Mouse (Mus musculus): ENCODE data around the gene Heatr5a. TPM values are rescaled to one million over a fixed set of nuclear protein-coding genes. Genes with fewer than 3 reads are reported as not detected.
A peak's percentile ranks its signal among the peaks of the same experiment; 100 is the strongest.

Gene Heatr5a
- polyA plus RNA-seq, 1 experiment from 2014 or later, result 5.2 TPM

DNA sequence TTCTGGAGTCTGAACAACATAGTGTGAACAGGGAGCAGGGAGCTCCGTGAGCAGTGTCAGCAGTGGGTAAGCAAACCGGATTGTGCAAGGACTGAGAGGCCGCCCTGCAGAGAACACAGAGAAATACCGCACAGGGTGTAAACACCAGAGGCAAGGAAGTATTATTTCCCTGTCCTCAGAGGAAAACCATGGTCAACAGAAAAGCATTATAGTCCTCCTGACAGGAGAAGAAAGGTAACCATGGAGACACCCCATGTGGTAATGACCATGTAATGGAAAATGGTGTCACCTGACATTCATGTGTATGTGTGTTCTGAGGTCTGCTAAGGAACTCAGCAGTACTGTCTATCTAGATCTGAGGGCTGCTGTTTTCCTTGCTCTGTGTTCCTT is 105.3 kb downstream of the Heatr5a start:
- Histone ChIP-seq H3K4me1 (ENCODE audit: control insufficient read depth, low read depth, low read length) (peaks cover 13% of the 10 kb centered on the region), H3K9me3 (replicated peaks; ENCODE audit: control insufficient read depth, low read length) (no peaks in the 10 kb centered on the region), H3K9ac (ENCODE audit: low read depth, low read length) (no peak overlapping the region), H3K27ac (ENCODE audit: low read length) (peak overlapping the region; percentile 65), H3K4me3 (ENCODE audit: low read depth, low read length) (no peak overlapping the region), H3K4me2 (ENCODE audit: low read depth, low read length) (peak overlapping the region; percentile 21; the same call in 1 of the 2 replicates), H3K27me3 (ENCODE audit: control insufficient read depth, insufficient read depth, low read depth, low read length) (no peaks in the 10 kb centered on the region), H3K36me3 (ENCODE audit: control insufficient read depth, insufficient read depth) (no peaks in the 10 kb centered on the region)
- peak; percentile 83 for ATAC-seq (ENCODE audit: low read depth)
- 33% methylated on average over 4 of the region's 4 CpGs for WGBS (ENCODE audit: insufficient replicate concordance)

DNA sequence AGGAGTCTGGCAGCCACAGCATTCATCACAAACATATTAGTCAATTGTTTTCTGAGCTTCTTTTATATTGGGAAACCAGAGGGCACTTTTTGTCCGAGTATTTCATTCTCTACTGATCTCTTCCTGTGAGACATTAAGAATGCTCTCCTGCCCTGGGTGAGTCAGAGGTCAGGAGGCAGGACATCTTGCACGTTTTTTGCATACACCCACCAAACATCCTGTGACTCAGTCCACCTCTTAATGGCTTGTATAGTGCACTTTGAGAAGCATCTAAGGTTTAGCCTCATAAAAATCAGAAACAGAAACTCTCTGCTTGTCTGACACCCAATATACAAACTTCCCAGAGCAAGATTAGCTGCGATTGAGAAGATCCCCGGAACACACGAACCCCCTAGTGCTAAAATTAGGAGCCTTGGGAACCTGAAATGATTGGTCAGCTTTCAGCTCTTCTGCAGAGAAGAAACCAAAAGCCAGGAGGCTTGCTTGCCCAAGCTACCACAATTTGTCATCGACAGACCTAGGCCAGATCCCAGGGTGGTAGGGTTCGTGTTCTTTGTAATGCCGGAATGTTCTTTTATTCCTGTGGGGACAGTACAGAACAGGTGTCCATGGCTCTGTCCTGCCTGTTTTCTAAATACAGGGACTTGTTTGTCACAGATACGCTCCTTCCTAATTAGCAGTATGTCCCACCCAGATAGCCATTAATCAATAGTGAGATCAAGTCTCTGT is 105.9 kb downstream of the Heatr5a start:
- Histone ChIP-seq H3K4me2 (ENCODE audit: low read depth, low read length) (peak overlapping the region; percentile 21; the same call in 1 of the 2 replicates), H3K27ac (ENCODE audit: low read length) (peak overlapping the region; percentile 65), H3K4me3 (ENCODE audit: low read depth, low read length) (no peak overlapping the region), H3K36me3 (ENCODE audit: control insufficient read depth, insufficient read depth) (no peaks in the 10 kb centered on the region), H3K4me1 (ENCODE audit: control insufficient read depth, low read depth, low read length) (peaks cover 13% of the 10 kb centered on the region), H3K9ac (ENCODE audit: low read depth, low read length) (no peak overlapping the region), H3K27me3 (ENCODE audit: control insufficient read depth, insufficient read depth, low read depth, low read length) (no peaks in the 10 kb centered on the region), H3K9me3 (replicated peaks; ENCODE audit: control insufficient read depth, low read length) (no peaks in the 10 kb centered on the region)
- ATAC-seq (ENCODE audit: low read depth), result peak; percentile 12; the same call in 1 of the 2 replicates
- WGBS (ENCODE audit: insufficient replicate concordance), result 41% methylated on average over 9 of the region's 9 CpGs

DNA sequence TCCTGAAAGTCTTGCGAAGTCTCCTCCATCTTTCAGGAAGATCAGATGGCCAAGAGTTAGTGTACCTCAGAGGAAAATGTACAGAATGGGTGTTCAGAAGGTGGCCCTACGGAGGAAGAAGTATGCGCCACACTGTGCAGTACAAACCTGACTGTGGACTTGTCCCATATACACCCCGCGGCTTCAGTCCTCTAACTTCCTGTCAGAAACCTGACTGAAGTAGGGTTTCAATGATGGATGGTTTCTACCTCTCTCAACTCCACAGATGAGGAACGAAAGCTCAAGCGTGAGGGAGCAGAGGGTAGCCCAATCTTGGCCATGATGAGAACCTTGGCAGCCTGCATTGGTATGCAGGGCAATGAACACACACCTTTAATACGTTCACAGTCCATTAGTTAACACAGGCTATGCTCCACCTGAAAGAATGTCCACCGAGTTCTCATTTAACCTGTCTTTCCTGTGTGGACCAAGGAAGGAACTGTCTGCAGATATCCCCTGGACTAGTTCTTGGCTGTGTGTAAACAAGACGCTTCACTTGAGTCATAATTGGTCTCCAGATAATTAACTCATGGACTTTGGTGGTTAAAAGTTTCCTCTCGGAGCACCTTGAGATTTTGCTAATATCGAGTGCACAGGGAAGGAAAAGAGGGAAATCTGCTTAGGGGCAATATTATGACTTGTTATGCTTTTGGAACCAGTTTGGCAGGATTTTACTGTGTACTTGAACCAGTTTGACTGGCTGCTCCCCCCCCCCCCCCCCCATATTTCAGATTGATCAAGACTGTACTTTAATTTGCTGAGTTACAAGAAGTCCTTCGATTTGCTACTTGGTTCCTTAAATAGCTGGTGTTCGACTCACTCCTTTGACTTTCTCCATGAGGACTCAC is 107.8 kb downstream of the Heatr5a start:
- Histone ChIP-seq H3K36me3 (ENCODE audit: control insufficient read depth, insufficient read depth) (no peaks in the 10 kb centered on the region), H3K9ac (ENCODE audit: low read depth, low read length) (no peak overlapping the region), H3K27ac (ENCODE audit: low read length) (no peak overlapping the region), H3K9me3 (replicated peaks; ENCODE audit: control insufficient read depth, low read length) (no peaks in the 10 kb centered on the region), H3K4me3 (ENCODE audit: low read depth, low read length) (no peak overlapping the region), H3K4me1 (ENCODE audit: control insufficient read depth, low read depth, low read length) (peaks cover 16% of the 10 kb centered on the region), H3K4me2 (ENCODE audit: low read depth, low read length) (no peak overlapping the region), H3K27me3 (ENCODE audit: control insufficient read depth, insufficient read depth, low read depth, low read length) (no peaks in the 10 kb centered on the region)
- WGBS (ENCODE audit: insufficient replicate concordance), result 72% methylated on average over 14 of the region's 14 CpGs
- ATAC-seq (ENCODE audit: low read depth), result no peak

DNA sequence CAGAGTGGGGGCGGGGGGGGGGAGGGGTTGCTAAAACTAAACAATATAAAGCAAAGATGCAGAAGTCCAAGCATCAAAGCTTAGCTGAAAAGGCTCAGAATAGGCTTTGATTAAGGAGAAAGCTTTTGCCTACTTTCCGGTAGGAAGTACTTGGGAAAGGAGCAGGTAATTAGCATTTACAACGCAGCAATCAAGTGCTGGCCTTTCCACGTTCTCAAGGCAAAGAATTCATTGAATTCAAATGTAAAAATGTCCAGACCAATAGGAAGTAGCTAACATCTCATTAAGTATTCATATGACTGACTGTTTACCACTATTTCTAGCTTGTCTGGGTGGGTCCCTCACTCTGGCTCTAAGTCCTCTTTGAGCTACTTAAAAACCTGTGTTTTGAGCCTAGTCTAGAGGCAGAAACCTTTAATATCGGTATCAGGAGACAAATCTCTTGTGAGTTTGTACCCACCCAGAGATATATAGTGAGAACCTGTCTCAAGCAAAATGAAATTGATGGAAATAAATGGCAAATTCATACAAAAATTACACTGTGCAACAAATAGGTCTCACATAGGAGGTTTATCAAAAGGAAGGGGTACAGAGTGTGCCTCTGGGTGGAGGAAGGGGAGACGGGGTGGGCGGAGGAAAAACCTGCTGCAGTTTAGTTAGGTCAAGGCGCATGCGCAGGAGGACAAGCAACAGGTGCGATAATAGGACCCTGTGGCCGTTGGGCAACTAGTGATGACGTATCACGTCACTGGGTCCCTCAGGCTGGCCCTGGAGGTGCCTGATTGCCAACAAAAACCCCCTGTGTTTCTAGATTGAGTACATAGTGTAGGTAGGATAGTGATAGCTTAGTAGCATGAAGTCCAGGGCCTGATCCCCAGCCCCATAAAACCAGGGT is 112.7 kb downstream of the Heatr5a start:
- ATAC-seq (ENCODE audit: low read depth), result no peak
- Histone ChIP-seq H3K4me3 (ENCODE audit: low read depth, low read length) (no peak overlapping the region), H3K4me2 (ENCODE audit: low read depth, low read length) (no peak overlapping the region; the same call in 1 of the 2 replicates), H3K36me3 (ENCODE audit: control insufficient read depth, insufficient read depth) (no peaks in the 10 kb centered on the region), H3K9me3 (replicated peaks; ENCODE audit: control insufficient read depth, low read length) (no peaks in the 10 kb centered on the region), H3K4me1 (ENCODE audit: control insufficient read depth, low read depth, low read length) (peaks cover 20% of the 10 kb centered on the region), H3K9ac (ENCODE audit: low read depth, low read length) (no peak overlapping the region), H3K27ac (ENCODE audit: low read length) (peak overlapping the region; percentile 40; the same call in 1 of the 2 replicates), H3K27me3 (ENCODE audit: control insufficient read depth, insufficient read depth, low read depth, low read length) (no peaks in the 10 kb centered on the region)
- WGBS (ENCODE audit: insufficient replicate concordance), result 48% methylated on average over 13 of the region's 13 CpGs

DNA sequence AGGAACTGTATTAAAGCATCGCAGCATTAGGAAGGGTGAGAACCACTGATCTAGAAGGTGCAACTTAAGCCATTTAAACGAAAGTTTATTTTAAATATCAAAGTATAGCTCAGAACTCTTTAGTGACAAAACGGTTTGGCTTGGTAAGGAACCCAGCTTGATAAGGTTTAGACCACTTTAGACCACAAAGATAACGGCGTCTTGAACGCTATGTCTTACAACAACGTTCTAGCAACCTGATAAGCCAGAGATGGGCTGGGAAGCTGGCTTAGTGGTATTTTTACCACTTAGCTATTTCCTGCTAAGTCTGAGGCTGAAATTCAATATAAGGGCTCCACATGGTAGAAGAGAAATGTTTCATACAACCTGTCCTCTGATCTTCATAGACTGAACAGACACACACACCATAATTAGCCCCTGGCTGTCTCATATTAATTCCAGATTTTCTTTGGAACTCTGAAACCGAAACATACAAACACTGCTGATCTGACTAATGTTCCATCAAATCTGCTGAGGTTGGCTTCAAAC is 114.3 kb downstream of the Heatr5a start:
- H3K27ac ChIP-seq (ENCODE audit: low read length), result peak overlapping the region; percentile 46
- no peak overlapping the region for H3K4me3 ChIP-seq (ENCODE audit: low read depth, low read length)
- H3K4me2 ChIP-seq (ENCODE audit: low read depth, low read length), result 0 out of 2 replicates have a peak overlapping the region, but pooled peaks have one; percentile 7
- H3K4me1 ChIP-seq (ENCODE audit: control insufficient read depth, low read depth, low read length), result peaks cover 30% of the 10 kb centered on the region
- peak; percentile 58 for ATAC-seq (ENCODE audit: low read depth)
- H3K27me3 ChIP-seq (ENCODE audit: control insufficient read depth, insufficient read depth, low read depth, low read length), result no peaks in the 10 kb centered on the region
- no peaks in the 10 kb centered on the region for H3K36me3 ChIP-seq (ENCODE audit: control insufficient read depth, insufficient read depth)
- 26% methylated on average over 8 of the region's 8 CpGs for WGBS (ENCODE audit: insufficient replicate concordance)
- no peaks in the 10 kb centered on the region for H3K9me3 ChIP-seq (replicated peaks; ENCODE audit: control insufficient read depth, low read length)
- peak overlapping the region; percentile 14; the same call in 1 of the 2 replicates for H3K9ac ChIP-seq (ENCODE audit: low read depth, low read length)

DNA sequence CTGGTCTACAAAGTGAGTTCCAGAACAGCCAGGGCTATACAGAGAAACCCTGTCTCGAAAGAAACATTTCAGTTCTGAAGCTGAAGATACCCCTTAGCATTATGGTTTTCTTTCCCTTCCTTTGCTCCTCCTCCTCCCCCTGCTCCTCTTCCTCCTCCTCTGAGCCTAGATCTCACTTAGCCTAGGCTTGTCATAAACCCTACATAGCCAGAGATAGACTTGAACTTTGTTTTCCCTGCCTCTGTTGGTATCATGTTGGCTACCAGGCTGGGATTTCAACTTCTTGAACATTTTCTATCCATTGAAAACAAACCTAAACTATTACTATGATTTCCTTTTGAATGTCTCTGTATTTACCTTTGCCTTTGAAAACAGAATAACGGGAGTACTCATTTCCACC is 115.2 kb downstream of the Heatr5a start:
- Histone ChIP-seq H3K4me3 (ENCODE audit: low read depth, low read length) (no peak overlapping the region), H3K9me3 (replicated peaks; ENCODE audit: control insufficient read depth, low read length) (no peaks in the 10 kb centered on the region), H3K4me1 (ENCODE audit: control insufficient read depth, low read depth, low read length) (peaks cover 32% of the 10 kb centered on the region), H3K36me3 (ENCODE audit: control insufficient read depth, insufficient read depth) (no peaks in the 10 kb centered on the region), H3K27ac (ENCODE audit: low read length) (peak overlapping the region; percentile 46), H3K27me3 (ENCODE audit: control insufficient read depth, insufficient read depth, low read depth, low read length) (no peaks in the 10 kb centered on the region), H3K4me2 (ENCODE audit: low read depth, low read length) (no peak overlapping the region), H3K9ac (ENCODE audit: low read depth, low read length) (no peak overlapping the region)
- 52% methylated on average over 2 of the region's 2 CpGs for WGBS (ENCODE audit: insufficient replicate concordance)
- no peak for ATAC-seq (ENCODE audit: low read depth)

GRCm38 (mm10) chr12:51855453-51855852 is 115.7 kb downstream of the Heatr5a start:
- WGBS (ENCODE audit: insufficient replicate concordance), result 28% methylated on average over 7 of the region's 7 CpGs
- H3K27ac ChIP-seq (ENCODE audit: low read length), result peak overlapping the region; percentile 46
- H3K4me2 ChIP-seq (ENCODE audit: low read depth, low read length), result no peak overlapping the region
- no peaks in the 10 kb centered on the region for H3K27me3 ChIP-seq (ENCODE audit: control insufficient read depth, insufficient read depth, low read depth, low read length)
- no peak overlapping the region for H3K4me3 ChIP-seq (ENCODE audit: low read depth, low read length)
- peaks cover 32% of the 10 kb centered on the region for H3K4me1 ChIP-seq (ENCODE audit: control insufficient read depth, low read depth, low read length)
- no peaks in the 10 kb centered on the region for H3K9me3 ChIP-seq (replicated peaks; ENCODE audit: control insufficient read depth, low read length)
- peak; percentile 39 for ATAC-seq (ENCODE audit: low read depth)
- H3K36me3 ChIP-seq (ENCODE audit: control insufficient read depth, insufficient read depth), result no peaks in the 10 kb centered on the region
- no peak overlapping the region for H3K9ac ChIP-seq (ENCODE audit: low read depth, low read length)

DNA sequence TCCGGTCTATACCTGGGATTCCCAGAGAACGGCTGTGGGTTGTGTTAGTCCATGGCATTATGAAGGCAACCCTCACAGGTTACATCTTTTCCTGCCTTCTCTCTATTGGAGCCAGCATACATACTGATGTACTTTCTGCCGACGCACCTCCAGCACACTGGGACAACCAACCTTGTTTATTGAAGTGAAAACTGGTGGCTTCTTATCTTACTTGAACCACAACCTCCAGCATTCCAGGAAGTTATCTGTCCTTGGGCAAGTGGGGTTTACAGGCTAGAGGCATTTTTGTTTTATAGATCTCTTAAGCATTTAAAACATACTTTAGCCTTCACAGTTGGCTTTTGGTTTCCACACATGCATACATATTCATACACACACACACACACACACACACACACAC is 119.5 kb downstream of the Heatr5a start:
- H3K27ac ChIP-seq (ENCODE audit: low read length), result peak overlapping the region; percentile 97

More for the DNA sequence above, 119.5 kb downstream of the Heatr5a start:
- Histone ChIP-seq H3K36me3 (ENCODE audit: control insufficient read depth, insufficient read depth) (no peaks in the 10 kb centered on the region), H3K4me2 (ENCODE audit: low read depth, low read length) (peak overlapping the region; percentile 60), H3K9me3 (replicated peaks; ENCODE audit: control insufficient read depth, low read length) (no peaks in the 10 kb centered on the region), H3K4me1 (ENCODE audit: control insufficient read depth, low read depth, low read length) (peaks cover 33% of the 10 kb centered on the region), H3K9ac (ENCODE audit: low read depth, low read length) (peak overlapping the region; percentile 67), H3K4me3 (ENCODE audit: low read depth, low read length) (peak overlapping the region; percentile 59), H3K27me3 (ENCODE audit: control insufficient read depth, insufficient read depth, low read depth, low read length) (no peaks in the 10 kb centered on the region)
- ATAC-seq (ENCODE audit: low read depth), result peak; percentile 87
- 21% methylated on average over 4 of the region's 4 CpGs for WGBS (ENCODE audit: insufficient replicate concordance)

All from liver, embryonic 16.5 days (tissue).